Mouse (Mus musculus): ENCODE results near the gene Tnfrsf21. TPM values are rescaled to one million over a fixed set of nuclear protein-coding genes. Genes with fewer than 3 reads are reported as not detected.

The Tnfrsf21 gene
- polyA plus RNA-seq, 1 experiment from 2014 or later, result 59.6 TPM

GRCm38 (mm10) chr17:43116748-43117147 lies 100.4 kb downstream of the Tnfrsf21 start:
- H3K9ac ChIP-seq (replicated peaks), result no peak overlapping the region
- no peak overlapping the region for H3K4me2 ChIP-seq (replicated peaks)
- H3K9me3 ChIP-seq, result no peaks in the 10 kb centered on the region
- no peak for ATAC-seq (replicated peaks)
- WGBS, result 86% methylated on average over 10 of the region's 10 CpGs
- H3K4me3 ChIP-seq, result no peak overlapping the region
- H3K36me3 ChIP-seq, result no peaks in the 10 kb centered on the region
- no peaks in the 10 kb centered on the region for H3K4me1 ChIP-seq
- H3K27me3 ChIP-seq, result no peaks in the 10 kb centered on the region
- H3K27ac ChIP-seq (replicated peaks), result no peak overlapping the region

- no peaks in the 10 kb centered on the region for H3K36me3 ChIP-seq
- H3K4me2 ChIP-seq (replicated peaks), result no peak overlapping the region
- no peak overlapping the region for H3K4me3 ChIP-seq
- no peaks in the 10 kb centered on the region for H3K9me3 ChIP-seq
- WGBS, result 84% methylated on average over 12 of the region's 12 CpGs
- H3K4me1 ChIP-seq, result no peaks in the 10 kb centered on the region
- H3K27me3 ChIP-seq, result no peaks in the 10 kb centered on the region
- H3K9ac ChIP-seq (replicated peaks), result no peak overlapping the region
- H3K27ac ChIP-seq (replicated peaks), result no peak overlapping the region
- no peak for ATAC-seq (replicated peaks)
Observed at GRCm38 (mm10) chr17:43119446-43119845, 103.1 kb downstream of the Tnfrsf21 start.

- ATAC-seq (replicated peaks), result no peak
- WGBS, result 62% methylated on average over 2 of the region's 2 CpGs
- Histone ChIP-seq H3K27me3 (no peaks in the 10 kb centered on the region), H3K9ac (replicated peaks) (no peak overlapping the region), H3K4me1 (no peaks in the 10 kb centered on the region), H3K36me3 (no peaks in the 10 kb centered on the region), H3K27ac (replicated peaks) (no peak overlapping the region), H3K4me2 (replicated peaks) (no peak overlapping the region), H3K4me3 (no peak overlapping the region), H3K9me3 (no peaks in the 10 kb centered on the region)
Observed at GRCm38 (mm10) chr17:43121096-43121495, 104.7 kb downstream of the Tnfrsf21 start.

- Histone ChIP-seq H3K4me1 (no peaks in the 10 kb centered on the region), H3K27ac (replicated peaks) (no peak overlapping the region), H3K9me3 (no peaks in the 10 kb centered on the region), H3K4me3 (no peak overlapping the region), H3K4me2 (replicated peaks) (no peak overlapping the region), H3K36me3 (no peaks in the 10 kb centered on the region), H3K27me3 (no peaks in the 10 kb centered on the region), H3K9ac (replicated peaks) (no peak overlapping the region)
- no peak for ATAC-seq (replicated peaks)
- WGBS, result 86% methylated on average over 3 of the region's 3 CpGs
Observed at GRCm38 (mm10) chr17:43128305-43128704, 112.0 kb downstream of the Tnfrsf21 start.

- H3K4me3 ChIP-seq, result no peak overlapping the region
- WGBS, result 91% methylated on average over 7 of the region's 7 CpGs
Observed at GRCm38 (mm10) chr17:43128908-43129533, 112.7 kb downstream of the Tnfrsf21 start.

GRCm38 (mm10) chr17:43130115-43130869 lies 113.9 kb downstream of the Tnfrsf21 start:
- ATAC-seq (replicated peaks), result no peak
- H3K4me2 ChIP-seq (replicated peaks), result no peak overlapping the region
- no peaks in the 10 kb centered on the region for H3K36me3 ChIP-seq
- no peaks in the 10 kb centered on the region for H3K27me3 ChIP-seq
- 84% methylated on average over 3 of the region's 3 CpGs for WGBS
- H3K4me1 ChIP-seq, result no peaks in the 10 kb centered on the region
- no peak overlapping the region for H3K4me3 ChIP-seq
- no peak overlapping the region for H3K9ac ChIP-seq (replicated peaks)
- H3K27ac ChIP-seq (replicated peaks), result no peak overlapping the region
- no peaks in the 10 kb centered on the region for H3K9me3 ChIP-seq

More at GRCm38 (mm10) chr17:43128908-43129533, 112.7 kb downstream of the Tnfrsf21 start:
- H3K4me1 ChIP-seq, result no peaks in the 10 kb centered on the region
- no peaks in the 10 kb centered on the region for H3K27me3 ChIP-seq
- no peak overlapping the region for H3K9ac ChIP-seq (replicated peaks)
- H3K27ac ChIP-seq (replicated peaks), result no peak overlapping the region
- ATAC-seq (replicated peaks), result no peak
- H3K36me3 ChIP-seq, result no peaks in the 10 kb centered on the region
- H3K4me2 ChIP-seq (replicated peaks), result no peak overlapping the region
- no peaks in the 10 kb centered on the region for H3K9me3 ChIP-seq

- Histone ChIP-seq H3K27me3 (no peaks in the 10 kb centered on the region), H3K4me1 (no peaks in the 10 kb centered on the region), H3K36me3 (no peaks in the 10 kb centered on the region), H3K4me3 (no peak overlapping the region), H3K9ac (replicated peaks) (no peak overlapping the region), H3K27ac (replicated peaks) (no peak overlapping the region), H3K9me3 (no peaks in the 10 kb centered on the region), H3K4me2 (replicated peaks) (no peak overlapping the region)
- ATAC-seq (replicated peaks), result no peak
Observed at GRCm38 (mm10) chr17:43130870-43131264, 114.5 kb downstream of the Tnfrsf21 start.

- 77% methylated on average over 5 of the region's 5 CpGs for WGBS
- Histone ChIP-seq H3K27ac (replicated peaks) (no peak overlapping the region), H3K27me3 (no peaks in the 10 kb centered on the region), H3K36me3 (no peaks in the 10 kb centered on the region), H3K9ac (replicated peaks) (no peak overlapping the region), H3K4me3 (no peak overlapping the region), H3K4me1 (no peaks in the 10 kb centered on the region), H3K9me3 (no peaks in the 10 kb centered on the region), H3K4me2 (replicated peaks) (no peak overlapping the region)
- ATAC-seq (replicated peaks), result no peak
Observed at GRCm38 (mm10) chr17:43132477-43132876, 116.1 kb downstream of the Tnfrsf21 start.

- H3K36me3 ChIP-seq, result no peaks in the 10 kb centered on the region
- no peaks in the 10 kb centered on the region for H3K9me3 ChIP-seq
- H3K4me1 ChIP-seq, result no peaks in the 10 kb centered on the region
- no peaks in the 10 kb centered on the region for H3K27me3 ChIP-seq
- H3K9ac ChIP-seq (replicated peaks), result no peak overlapping the region
- no peak for ATAC-seq (replicated peaks)
- 93% methylated on average over 4 of the region's 4 CpGs for WGBS
- no peak overlapping the region for H3K4me3 ChIP-seq
- no peak overlapping the region for H3K4me2 ChIP-seq (replicated peaks)
- H3K27ac ChIP-seq (replicated peaks), result no peak overlapping the region
Observed at GRCm38 (mm10) chr17:43133106-43133505, 116.8 kb downstream of the Tnfrsf21 start.

GRCm38 (mm10) chr17:43134991-43135390 lies 118.6 kb downstream of the Tnfrsf21 start:
- ATAC-seq (replicated peaks), result no peak
- Histone ChIP-seq H3K4me2 (replicated peaks) (no peak overlapping the region), H3K4me3 (no peak overlapping the region), H3K27me3 (no peaks in the 10 kb centered on the region), H3K36me3 (no peaks in the 10 kb centered on the region), H3K9me3 (no peaks in the 10 kb centered on the region), H3K9ac (replicated peaks) (no peak overlapping the region), H3K27ac (replicated peaks) (no peak overlapping the region), H3K4me1 (no peaks in the 10 kb centered on the region)
- WGBS, result 71% methylated on average over 4 of the region's 4 CpGs

GRCm38 (mm10) chr17:43135398-43136265 lies 119.3 kb downstream of the Tnfrsf21 start:
- Histone ChIP-seq H3K4me3 (no peak overlapping the region), H3K4me1 (no peaks in the 10 kb centered on the region), H3K9me3 (no peaks in the 10 kb centered on the region), H3K9ac (replicated peaks) (no peak overlapping the region), H3K27ac (replicated peaks) (no peak overlapping the region), H3K4me2 (replicated peaks) (no peak overlapping the region), H3K27me3 (no peaks in the 10 kb centered on the region), H3K36me3 (no peaks in the 10 kb centered on the region)
- no peak for ATAC-seq (replicated peaks)
- WGBS, result 51% methylated on average over 7 of the region's 7 CpGs

GRCm38 (mm10) chr17:43136720-43137119 lies 120.4 kb downstream of the Tnfrsf21 start:
- WGBS, result 61% methylated on average over 4 of the region's 4 CpGs
- Histone ChIP-seq H3K4me3 (no peak overlapping the region), H3K9me3 (no peaks in the 10 kb centered on the region), H3K27me3 (no peaks in the 10 kb centered on the region), H3K36me3 (no peaks in the 10 kb centered on the region), H3K9ac (replicated peaks) (no peak overlapping the region), H3K4me2 (replicated peaks) (no peak overlapping the region), H3K4me1 (no peaks in the 10 kb centered on the region), H3K27ac (replicated peaks) (no peak overlapping the region)
- ATAC-seq (replicated peaks), result 0 out of 2 replicates have a peak, but pooled peaks have one; percentile 46
